ENCODE assay signal across 31 mouse cellular contexts in genomic region chrX:51976361-51976760, GRCm38 (mm10). TPM values are rescaled to one million over a fixed set of nuclear protein-coding genes. Genes with fewer than 3 reads are reported as not detected.
"Had no signal": no experiment of that assay in that cellular context is flagged by ENCODE, and none has a peak within 500 bp of the region (broad histone marks: within the 10 kb centered on the region; RNA-seq: fewer than 3 reads in every experiment).

No protein-coding gene starts in this region.

- H3K4me2 ChIP-seq: kidney, embryonic 15.5 days; limb, embryonic 12.5 days; limb, embryonic 15.5 days; liver, embryonic 11.5 days; lung, embryonic 15.5 days; midbrain, embryonic 11.5 days; stomach, embryonic 15.5 days had no signal

- H3K9me3 ChIP-seq: kidney, embryonic 15.5 days; limb, embryonic 12.5 days; limb, embryonic 15.5 days; lung, embryonic 15.5 days; stomach, embryonic 15.5 days had no signal

- H3K27me3 ChIP-seq: limb, embryonic 15.5 days; lung, embryonic 15.5 days; stomach, embryonic 15.5 days had no signal

- H3K9ac ChIP-seq: kidney, embryonic 15.5 days; limb, embryonic 12.5 days; limb, embryonic 15.5 days; liver, embryonic 14.5 days; liver, postnatal 0 days; lung, embryonic 15.5 days; stomach, embryonic 15.5 days had no signal

- H3K27ac ChIP-seq: kidney, embryonic 15.5 days; limb, embryonic 12.5 days; limb, embryonic 15.5 days; liver, embryonic 14.5 days; lung, embryonic 15.5 days; stomach, embryonic 15.5 days had no signal

- DNase-seq: kidney, adult 8-10 months; kidney, postnatal 10 days; kidney, postnatal 36 days; left cerebral cortex, postnatal 4 days; liver, postnatal 0 days; lung, postnatal 14 days; lung, postnatal 4 days; midbrain, embryonic 14.5 days; retina, postnatal 1 day; right cerebral cortex, postnatal 25 days; spleen, adult 18-20 months; thymus, adult 18-20 months; thymus, postnatal 36 days had no signal

- H3K4me3 ChIP-seq: kidney, embryonic 15.5 days; limb, embryonic 12.5 days; limb, embryonic 15.5 days; lung, embryonic 15.5 days; stomach, embryonic 15.5 days had no signal

- ATAC-seq: liver, postnatal 0 days had no signal

- H3K4me1 ChIP-seq: kidney, embryonic 15.5 days; limb, embryonic 12.5 days; limb, embryonic 15.5 days; lung, embryonic 15.5 days; stomach, embryonic 15.5 days had no signal

- H3K36me3 ChIP-seq: kidney, embryonic 15.5 days; limb, embryonic 12.5 days; limb, embryonic 15.5 days; lung, embryonic 15.5 days; stomach, embryonic 15.5 days had no signal

RNA-seq across cellular contexts. Expression of gene 1700080O16Rik, which starts 3.8 kb away (rescaled TPM):
- total RNA-seq: layer of hippocampus, adult 8-10 months; layer of hippocampus, postnatal 14 days; left cerebral cortex, adult 8-10 months; left cerebral cortex, postnatal 14 days; left cerebral cortex, postnatal 4 days; megakaryocyte progenitor cell, adult 5-6 weeks; megakaryocyte-erythroid progenitor cell, adult 5-6 weeks; midbrain, postnatal 0 days had no signal
- polyA plus RNA-seq: kidney, embryonic 15.5 days; limb, embryonic 12.5 days; limb, embryonic 15.5 days; liver, embryonic 11.5 days; liver, embryonic 14.5 days; liver, postnatal 0 days; lung, embryonic 15.5 days; midbrain, embryonic 11.5 days; midbrain, embryonic 14.5 days; midbrain, postnatal 0 days; neural tube, embryonic 11.5 days; neural tube, embryonic 14.5 days; stomach, embryonic 15.5 days; urinary bladder, adult 2 months had no signal
